Mouse (Mus musculus) heart, embryonic 14.5 days (tissue): Measurements from ENCODE around the gene Spata18. TPM values are rescaled to one million over a fixed set of nuclear protein-coding genes. Genes with fewer than 3 reads are reported as not detected.
A peak's percentile ranks its signal among the peaks of the same experiment; 100 is the strongest.

Source experiments
- ATAC-seq: fragments of 200-750 bp; cut with Nextera tagmentation; 2 replicates; pipeline ENCODE4 v1.8.0; 2017; ENCODE audit warnings: low read depth, moderate TSS enrichment; ENCODE audit not compliant: insufficient number of reproducible peaks, insufficient read depth, low FRiP score
- H3K27ac ChIP-seq, 2 experiments: fragments of 200-500 bp in 1 of 2; fragments of 300-500 bp in 1 of 2; sonication (generic) in 1 of 2; replicated peaks in 1 of 2; 2 replicates each; pipeline ENCODE4 v1.5.1; 2012 to 2014; ENCODE audit warnings: low read depth in 2 of 2, low read length in 2 of 2, control low read depth in 1 of 2, mild to moderate bottlenecking in 1 of 2, mixed read lengths in 1 of 2; ENCODE audit not compliant: control insufficient read depth in 1 of 2, insufficient read depth in 1 of 2
- H3K27me3 ChIP-seq: fragments of 300-500 bp; sonication (generic); 2 replicates; pipeline ENCODE4 v1.6.1; 2014; ENCODE audit warnings: mild to moderate bottlenecking, low read length, control low read depth; ENCODE audit not compliant: control insufficient read depth, insufficient read depth
- H3K36me3 ChIP-seq: fragments of 300-500 bp; sonication (generic); 2 replicates; pipeline ENCODE4 v1.6.1; 2014; ENCODE audit warnings: mild to moderate bottlenecking, control low read depth, low read length, mixed read lengths; ENCODE audit not compliant: control insufficient read depth, insufficient read depth
- H3K4me1 ChIP-seq, 2 experiments: fragments of 200-500 bp in 1 of 2; fragments of 300-500 bp in 1 of 2; sonication (generic) in 1 of 2; 2 replicates each; pipeline ENCODE4 v1.6.1; 2012 to 2014; ENCODE audit warnings: low read length in 2 of 2, control low read depth in 1 of 2, mixed read lengths in 1 of 2; ENCODE audit not compliant: control insufficient read depth in 2 of 2, insufficient read depth in 2 of 2
- H3K4me2 ChIP-seq: fragments of 300-500 bp; sonication (generic); 2 replicates; pipeline ENCODE4 v1.6.1; 2014; ENCODE audit warnings: mild to moderate bottlenecking, low read length
- H3K4me3 ChIP-seq, 2 experiments: fragments of 200-500 bp in 1 of 2; fragments of 300-500 bp in 1 of 2; sonication (generic) in 1 of 2; 2 replicates each; pipeline ENCODE4 v1.5.1; 2012 to 2014; ENCODE audit warnings: low read length in 2 of 2, mild to moderate bottlenecking in 2 of 2, control low read depth in 1 of 2, low read depth in 1 of 2, moderate library complexity in 1 of 2; ENCODE audit not compliant: control insufficient read depth in 1 of 2, insufficient read depth in 1 of 2
- H3K9ac ChIP-seq: fragments of 300-500 bp; sonication (generic); 2 replicates; pipeline ENCODE4 v1.6.1; 2014; ENCODE audit warnings: mild to moderate bottlenecking, low read length
- H3K9me3 ChIP-seq: fragments of 300-500 bp; sonication (generic); 2 replicates; pipeline ENCODE4 v1.6.1; 2016; ENCODE audit warnings: low read length, control low read depth; ENCODE audit not compliant: control insufficient read depth
- WGBS: fragments of 180-500 bp; shearing (Covaris S2); extraction: QIAGEN DNeasy Blood & Tissue Kit; methylation state at CpG from one replicate; pipeline ENCODE4 v1.1.7; 2014; 5-methylcytosine and 5-hydroxymethylcytosine counted together
- polyA plus RNA-seq: library from polyadenylated mRNA; unstranded; fragments of >200 nt; fragmentation: Nextera tagmentation; extraction: Ambion mirVana; gene quantifications from 2 replicates; pipeline ENCODE4 v1.2.1, GENCODE M21; 2014

The Spata18 gene
- polyA plus RNA-seq, result 0.84 and 0.97 TPM in 2 replicates

DNA sequence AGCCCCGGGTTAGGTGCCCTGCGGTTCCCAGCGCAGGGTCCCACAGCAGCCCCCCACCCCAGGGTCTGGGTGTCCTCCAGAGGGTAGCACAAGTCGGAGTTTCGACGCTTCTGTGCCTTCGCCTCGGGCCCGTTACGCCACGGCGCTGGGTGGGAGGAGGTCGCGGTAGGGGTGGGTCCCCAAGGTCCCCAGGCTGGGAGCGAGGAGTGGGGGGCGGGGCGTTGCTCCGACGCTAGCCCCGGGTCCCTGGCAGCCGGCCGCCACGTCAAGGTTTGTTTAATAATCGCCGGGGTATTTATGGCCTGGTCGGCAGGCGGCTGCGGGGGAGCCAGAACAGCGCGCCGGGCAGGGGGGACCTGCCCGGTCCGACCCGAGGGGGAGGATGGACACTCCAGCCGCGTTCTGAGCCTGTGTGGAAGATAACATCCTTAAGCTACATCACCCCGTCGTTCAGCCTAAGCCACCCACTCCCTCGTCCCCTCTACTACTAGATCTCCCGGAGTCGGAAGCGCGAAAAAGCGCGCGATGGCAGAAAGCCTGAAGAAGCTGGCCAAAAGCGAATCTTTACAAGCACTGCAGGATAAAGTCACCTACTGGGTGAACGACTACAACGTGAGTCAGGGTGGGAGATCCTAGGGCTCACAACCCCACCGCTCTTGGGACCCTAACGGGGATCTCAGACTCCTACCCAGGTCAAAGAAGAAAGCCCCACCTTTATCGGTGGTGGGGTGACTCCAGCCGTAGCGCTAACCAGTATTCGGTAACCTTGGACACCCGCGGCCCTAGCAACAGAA lies at the start of gene Spata18:
Gene Spata18, plus strand, starts transcription at position 319 of the 794 bp plus-strand sequence.
- Histone ChIP-seq H3K4me2 (peak within 1 kb of the TSS; percentile 100), H3K27ac (no peak within 1 kb of the TSS), H3K9ac (peak within 1 kb of the TSS; percentile 68), H3K36me3 (no peaks in the 10 kb centered on the region), H3K4me1 (peaks cover 8 to 20% of the 10 kb centered on the region in 2 experiments), H3K4me3 (peak within 1 kb of the TSS; percentile 52 to 60), H3K27me3 (peaks cover 55% of the 10 kb centered on the region), H3K9me3 (no peaks in the 10 kb centered on the region)
- no peak for ATAC-seq
- 1% methylated on average over 56 of the region's 57 CpGs for WGBS

DNA sequence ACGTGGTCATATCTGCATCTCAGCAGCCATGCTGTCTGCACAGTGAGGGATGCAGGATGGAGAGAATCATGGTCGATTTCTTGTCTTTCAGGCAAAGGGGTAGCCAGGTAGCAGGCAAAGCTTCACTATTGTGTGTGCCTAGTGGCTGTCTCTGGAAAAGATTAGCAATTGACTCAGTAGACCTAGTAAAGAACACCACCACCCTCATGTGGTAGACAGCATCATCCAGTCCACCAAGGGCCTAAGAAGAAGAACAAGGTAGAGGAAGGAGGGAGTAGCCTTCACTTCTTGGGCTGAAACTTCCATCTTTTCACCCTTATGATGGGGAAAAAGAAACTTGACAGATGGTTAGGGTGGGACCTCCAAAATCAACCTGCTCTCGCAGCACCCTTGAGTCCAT lies 48.3 kb upstream of the Spata18 start:
- no peak overlapping the region for H3K4me2 ChIP-seq
- ATAC-seq, result no peak
- no peaks in the 10 kb centered on the region for H3K9me3 ChIP-seq
- no peaks in the 10 kb centered on the region for H3K27me3 ChIP-seq
- 64% methylated on average over 3 of the region's 3 CpGs for WGBS
- no peaks in the 10 kb centered on the region for H3K4me1 ChIP-seq
- H3K27ac ChIP-seq, result no peak overlapping the region
- no peak overlapping the region for H3K4me3 ChIP-seq
- no peaks in the 10 kb centered on the region for H3K36me3 ChIP-seq
- H3K9ac ChIP-seq, result no peak overlapping the region

DNA sequence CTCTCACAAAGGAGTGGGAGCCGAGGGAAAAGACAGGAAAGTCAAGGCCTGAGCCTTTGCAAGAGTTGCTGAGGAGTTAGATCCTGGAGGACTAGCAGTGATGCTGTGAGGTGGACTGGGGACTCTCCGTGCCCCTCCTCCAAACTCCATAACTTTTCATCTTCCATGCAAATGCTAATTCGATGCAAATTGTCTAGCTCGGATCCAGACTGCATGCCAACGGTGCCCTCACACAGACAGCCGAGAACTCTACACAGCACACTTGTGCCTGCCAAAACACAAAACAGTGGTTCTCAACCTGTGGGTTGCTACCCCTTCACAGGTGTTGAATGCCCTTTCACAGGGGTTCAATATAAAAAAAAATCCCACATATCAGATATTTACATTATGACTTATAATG lies 46.6 kb upstream of the Spata18 start:
- no peak for ATAC-seq
- WGBS, result 84% methylated on average over 6 of the region's 6 CpGs
- H3K4me3 ChIP-seq, result no peak overlapping the region
- H3K36me3 ChIP-seq, result no peaks in the 10 kb centered on the region
- no peaks in the 10 kb centered on the region for H3K4me1 ChIP-seq
- no peak overlapping the region for H3K4me2 ChIP-seq
- no peak overlapping the region for H3K9ac ChIP-seq
- no peaks in the 10 kb centered on the region for H3K9me3 ChIP-seq
- H3K27me3 ChIP-seq, result no peaks in the 10 kb centered on the region
- no peak overlapping the region for H3K27ac ChIP-seq

DNA sequence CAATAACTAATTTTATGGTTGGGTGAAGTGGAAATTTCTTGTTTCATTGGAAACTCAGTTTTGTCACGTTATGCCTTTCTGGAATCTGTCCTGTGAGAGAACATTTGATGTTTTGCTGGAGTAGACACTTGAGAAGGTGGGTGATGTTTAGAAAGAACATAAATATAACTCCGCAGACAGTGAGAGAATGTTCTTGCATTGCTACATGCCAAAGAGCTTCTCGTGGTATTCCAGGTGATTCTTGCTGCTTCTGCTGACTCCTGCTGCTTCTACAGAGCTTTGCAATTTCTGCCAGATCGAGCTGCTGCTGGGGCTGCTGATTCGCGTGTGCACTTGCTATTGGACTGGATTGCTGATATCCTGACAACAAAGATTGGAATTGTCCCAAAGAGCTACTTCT lies 46.2 kb upstream of the Spata18 start:
- Histone ChIP-seq H3K27ac (no peak overlapping the region), H3K9ac (no peak overlapping the region), H3K4me1 (no peaks in the 10 kb centered on the region), H3K4me3 (no peak overlapping the region), H3K9me3 (peaks cover 2% of the 10 kb centered on the region), H3K36me3 (no peaks in the 10 kb centered on the region), H3K27me3 (no peaks in the 10 kb centered on the region), H3K4me2 (no peak overlapping the region)
- ATAC-seq, result no peak
- 77% methylated on average over 6 of the region's 6 CpGs for WGBS

DNA sequence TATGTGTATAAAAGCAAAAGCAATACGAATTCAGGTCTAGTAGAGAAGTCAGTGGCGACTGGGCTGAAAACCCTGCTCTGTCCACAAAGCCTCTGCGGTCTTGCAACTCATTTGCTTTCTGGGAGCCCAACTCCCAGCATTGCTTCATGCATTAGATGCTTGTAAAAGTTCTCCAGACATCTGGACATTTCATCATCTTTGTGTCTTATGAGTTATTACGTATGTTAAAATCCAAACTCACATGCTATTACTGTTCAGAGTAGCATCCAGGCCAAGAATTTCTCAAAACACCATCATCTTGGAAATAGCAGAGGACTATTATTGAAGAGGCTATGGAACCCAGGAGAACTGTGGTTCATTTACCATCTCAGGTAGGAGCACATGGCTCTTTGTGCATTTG lies 40.1 kb upstream of the Spata18 start:
- Histone ChIP-seq H3K27me3 (no peaks in the 10 kb centered on the region), H3K4me2 (no peak overlapping the region), H3K4me1 (no peaks in the 10 kb centered on the region), H3K4me3 (no peak overlapping the region), H3K9ac (no peak overlapping the region), H3K27ac (no peak overlapping the region), H3K36me3 (no peaks in the 10 kb centered on the region), H3K9me3 (peaks cover 3% of the 10 kb centered on the region)
- 83% methylated on average over 4 of the region's 4 CpGs for WGBS
- no peak for ATAC-seq

DNA sequence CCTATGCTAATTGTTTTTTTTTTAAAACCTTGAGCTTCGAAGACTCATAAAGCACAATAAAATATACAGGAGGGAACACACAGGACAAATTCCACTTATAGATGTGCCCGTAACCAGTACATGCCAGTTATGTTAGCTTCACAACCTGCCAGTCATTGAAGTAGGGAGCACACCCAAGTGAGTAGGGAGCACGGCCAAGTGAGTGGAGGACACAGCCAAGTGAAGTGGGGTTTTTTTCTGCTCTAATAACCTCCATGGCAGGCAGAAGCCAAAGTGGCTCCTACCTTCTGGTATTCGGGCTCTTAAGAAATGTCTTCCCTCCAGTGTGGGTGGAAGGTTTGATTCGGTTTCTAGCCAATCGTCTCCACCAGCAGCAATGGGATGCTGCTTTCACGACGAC lies 37.9 kb upstream of the Spata18 start:
- Histone ChIP-seq H3K9ac (no peak overlapping the region), H3K4me1 (no peaks in the 10 kb centered on the region), H3K4me3 (no peak overlapping the region), H3K27ac (no peak overlapping the region), H3K27me3 (no peaks in the 10 kb centered on the region), H3K36me3 (no peaks in the 10 kb centered on the region), H3K9me3 (peaks cover 3% of the 10 kb centered on the region), H3K4me2 (no peak overlapping the region)
- WGBS, result 85% methylated on average over 8 of the region's 8 CpGs
- ATAC-seq, result no peak

DNA sequence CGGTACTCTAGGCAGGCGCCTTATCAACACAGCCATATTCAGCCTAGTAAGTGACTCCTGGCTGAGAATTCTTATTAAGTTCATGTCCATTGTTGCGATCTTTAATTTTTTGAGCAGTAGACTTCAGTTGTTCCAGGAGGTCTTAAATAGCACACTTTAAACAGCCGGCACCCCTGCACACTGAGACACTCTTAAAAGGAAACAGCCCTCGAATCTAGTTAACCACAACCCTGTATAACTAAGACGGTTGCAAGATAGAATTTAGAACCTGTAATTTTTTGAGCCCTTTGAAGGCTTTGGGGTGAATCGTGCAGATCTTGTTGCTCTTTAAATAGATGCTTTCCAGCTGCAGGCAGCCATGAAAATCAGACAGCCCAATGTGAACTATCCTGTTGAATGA lies 36.0 kb upstream of the Spata18 start:
- H3K27me3 ChIP-seq, result no peaks in the 10 kb centered on the region
- H3K27ac ChIP-seq, result no peak overlapping the region
- no peak for ATAC-seq
- 70% methylated on average over 7 of the region's 7 CpGs for WGBS
- H3K9ac ChIP-seq, result no peak overlapping the region
- H3K4me1 ChIP-seq, result no peaks in the 10 kb centered on the region
- no peaks in the 10 kb centered on the region for H3K36me3 ChIP-seq
- H3K4me3 ChIP-seq, result no peak overlapping the region
- no peaks in the 10 kb centered on the region; the same call in 1 of the 2 replicates for H3K9me3 ChIP-seq
- no peak overlapping the region for H3K4me2 ChIP-seq

DNA sequence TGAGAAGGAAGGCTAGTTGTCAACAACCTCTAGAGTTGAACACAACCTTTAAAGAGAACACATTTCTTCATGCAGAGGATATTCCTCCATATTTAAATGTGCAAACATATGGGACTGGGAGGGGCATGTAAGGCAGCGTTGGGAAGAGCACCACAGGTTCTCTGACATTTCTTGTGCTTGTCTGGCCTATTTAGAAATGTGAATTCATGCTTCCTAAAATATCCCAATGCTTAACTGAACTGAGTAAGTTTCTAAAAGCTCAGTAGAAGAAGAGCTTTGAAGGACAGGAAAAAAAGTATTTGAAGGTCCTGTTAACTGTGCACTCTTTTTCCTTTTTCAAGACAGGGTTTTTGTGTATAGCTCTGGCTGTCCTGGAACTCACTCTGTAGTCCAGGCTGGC lies 32.2 kb upstream of the Spata18 start:
- no peak for ATAC-seq
- no peaks in the 10 kb centered on the region for H3K36me3 ChIP-seq
- WGBS, result 72% methylated on average over 1 of the region's 1 CpGs

More for the DNA sequence above, 32.2 kb upstream of the Spata18 start:
- Histone ChIP-seq H3K4me2 (no peak overlapping the region), H3K27ac (no peak overlapping the region), H3K9ac (no peak overlapping the region), H3K4me1 (no peaks in the 10 kb centered on the region), H3K4me3 (no peak overlapping the region), H3K9me3 (no peaks in the 10 kb centered on the region), H3K27me3 (no peaks in the 10 kb centered on the region)
